Mouse (Mus musculus): ENCODE results near the gene Cst6.
"Not testable (repeated sequence)": the region's sequence is repeated elsewhere in the genome, so short reads cannot be mapped to it uniquely, and the experiment has no call there.

The Cst6 gene

DNA sequence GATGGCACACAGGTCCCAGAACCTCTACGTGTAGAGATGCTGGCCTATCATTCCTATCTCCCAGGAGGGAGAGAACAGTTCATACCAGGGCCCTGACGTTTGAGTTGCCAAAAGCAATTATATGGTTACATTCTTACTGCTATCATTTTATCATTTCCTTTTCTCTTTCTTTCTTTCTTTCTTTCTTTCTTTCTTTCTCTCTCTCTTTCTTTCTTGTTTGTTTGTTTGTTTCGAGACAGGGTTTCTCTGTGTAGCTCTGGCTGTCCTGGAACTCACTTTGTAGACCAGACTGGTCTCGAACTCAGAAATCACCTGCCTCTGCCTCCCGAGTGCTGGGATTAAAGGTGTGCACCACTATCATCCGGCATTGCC lies at the start of gene Cst6:
Gene Cst6, minus strand, starts transcription at position 73 of the 372 bp plus-strand sequence.
- not testable (repeated sequence) for DNase-seq (ENCODE audit: low spot score in 2 of 2)

DNA sequence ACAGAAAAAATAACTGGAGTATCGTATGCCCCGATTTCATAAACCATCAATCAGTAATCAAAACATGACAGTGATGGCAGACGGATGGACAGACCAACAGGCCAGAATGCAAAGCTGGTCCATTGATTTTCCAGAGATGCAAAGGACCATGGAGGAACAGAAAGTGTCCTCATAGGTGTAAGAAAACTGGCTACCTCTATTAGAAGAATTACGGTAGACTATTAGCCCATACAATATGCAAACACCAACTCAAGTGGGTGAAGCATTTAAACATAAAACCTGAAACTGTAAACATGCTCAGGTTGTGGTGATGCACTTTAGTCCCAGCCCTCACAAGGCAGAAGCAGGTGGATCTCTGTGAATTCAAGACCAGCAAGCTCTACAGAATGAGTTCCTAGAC lies 46.0 kb upstream of the Cst6 start:
- no peak for DNase-seq (ENCODE audit: low spot score in 2 of 2)

DNA sequence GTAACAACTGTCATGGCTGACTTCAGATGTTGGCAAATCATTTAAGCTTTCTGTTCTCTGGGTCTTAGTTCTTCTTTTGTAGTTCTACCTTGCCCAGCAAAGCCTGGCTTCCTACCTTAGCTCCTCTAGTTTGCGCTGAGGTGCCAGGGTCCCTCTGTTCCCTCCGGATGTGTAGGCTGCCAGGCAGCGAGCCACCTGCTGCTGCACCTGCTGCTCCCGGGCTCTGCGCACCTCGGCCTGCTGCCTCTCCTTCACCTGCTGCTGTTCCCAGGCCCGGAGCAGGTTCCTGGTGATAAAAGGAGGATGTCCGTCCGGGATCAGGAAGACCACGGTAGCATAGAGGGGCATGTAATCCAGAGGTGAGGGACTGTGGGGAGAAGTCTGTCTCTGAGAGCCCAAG lies 44.8 kb upstream of the Cst6 start:
- DNase-seq (ENCODE audit: low spot score in 2 of 2): no peak

DNA sequence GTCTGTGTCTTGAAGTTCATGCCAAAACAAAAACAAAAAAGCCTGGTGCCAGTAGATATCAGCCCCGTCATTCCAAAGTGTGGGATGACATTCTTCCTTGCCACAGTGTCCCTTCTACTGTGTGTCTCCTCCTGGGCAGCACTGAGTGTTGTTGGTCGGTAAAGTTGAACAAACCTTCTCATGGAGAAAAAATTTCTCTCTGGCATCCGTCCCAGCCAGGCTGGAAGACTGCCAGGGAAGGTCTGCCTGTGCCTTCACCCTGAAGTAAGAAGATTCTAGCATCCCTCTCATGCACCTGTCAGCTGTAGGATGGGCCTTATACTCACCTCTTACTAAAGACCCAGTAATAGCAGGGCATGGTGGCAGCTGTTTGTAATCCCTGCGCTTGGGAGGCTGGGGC lies 43.5 kb upstream of the Cst6 start:
- DNase-seq (ENCODE audit: low spot score in 2 of 2): no peak

DNA sequence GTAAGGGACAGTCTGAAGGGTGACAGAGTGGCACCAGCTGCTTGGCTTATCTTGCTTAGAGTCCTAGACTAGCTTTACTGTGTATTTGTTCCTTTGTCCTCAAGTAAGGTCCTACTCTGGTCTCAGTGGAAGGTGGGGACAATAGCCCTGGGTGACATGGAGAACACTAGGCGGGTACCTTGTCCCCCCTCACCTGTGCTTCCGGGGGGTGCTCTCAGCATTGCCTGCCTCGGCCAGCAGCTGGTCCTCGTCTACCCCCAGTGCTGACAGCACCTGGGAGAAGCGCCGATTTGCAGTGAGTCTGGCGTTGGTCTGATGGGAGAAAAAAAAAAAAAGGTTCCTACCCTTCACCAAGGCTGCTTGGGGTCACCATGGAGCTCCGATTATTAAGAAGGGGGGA lies 41.0 kb upstream of the Cst6 start:
- DNase-seq (ENCODE audit: low spot score in 2 of 2): no peak

DNA sequence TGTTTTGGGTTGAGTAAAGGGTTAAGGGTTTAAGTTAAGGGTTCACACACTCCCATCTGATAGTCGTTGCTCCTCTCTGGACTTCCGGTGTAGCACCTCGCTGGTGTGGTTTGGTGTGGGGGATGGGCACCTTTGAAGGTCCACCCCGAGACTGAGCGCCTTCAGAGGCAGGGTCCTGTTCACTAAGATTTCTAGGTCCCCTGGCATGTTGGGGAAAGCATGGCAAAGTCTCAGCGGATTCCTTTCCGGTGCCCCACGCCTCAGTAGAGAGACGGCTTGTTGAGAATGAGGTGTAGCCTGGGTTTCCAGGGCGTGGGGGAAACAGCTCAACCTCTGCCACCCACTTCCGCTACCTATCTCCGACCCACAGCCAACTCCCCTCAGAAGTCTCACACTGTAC lies 40.3 kb upstream of the Cst6 start:
- DNase-seq (ENCODE audit: low spot score in 2 of 2): peak; percentile 48 to 54

DNA sequence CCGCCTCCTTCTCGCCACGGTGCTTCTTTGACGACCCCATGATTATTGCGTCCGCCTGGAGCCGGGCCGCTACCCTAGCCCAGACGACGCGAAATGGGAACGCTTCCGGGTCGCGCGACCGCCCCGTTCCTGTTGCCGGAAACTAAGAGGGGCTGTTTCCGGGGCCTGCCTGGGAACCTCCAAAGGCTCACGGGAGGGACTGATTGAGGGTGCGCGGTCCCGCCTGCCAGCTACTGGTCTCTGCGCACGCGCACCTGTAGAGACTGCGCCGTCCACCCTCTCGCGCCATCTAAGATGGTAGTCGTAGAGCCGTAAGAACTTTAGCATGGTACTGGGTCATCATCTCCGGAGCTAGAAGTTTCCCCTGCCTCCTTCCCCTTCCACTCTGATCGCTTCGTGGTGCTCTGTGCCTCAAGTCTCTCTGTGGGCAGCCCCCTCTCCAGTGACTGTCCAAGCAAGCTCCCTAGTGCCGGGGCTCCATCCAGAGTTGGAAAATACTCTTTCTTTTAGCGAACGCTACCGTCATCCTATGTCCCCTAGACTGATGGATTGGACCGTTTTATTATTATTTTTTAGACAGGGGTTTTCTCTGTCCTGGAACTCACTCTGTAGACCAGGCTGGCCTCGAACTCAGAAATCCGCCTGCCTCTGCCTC lies 39.3 kb upstream of the Cst6 start, which contains the start of gene Sart1:
Gene Sart1, minus strand, starts transcription at position 116 of the 655 bp plus-strand sequence.
- peak; percentile 89 for DNase-seq (ENCODE audit: low spot score in 2 of 2)

DNA sequence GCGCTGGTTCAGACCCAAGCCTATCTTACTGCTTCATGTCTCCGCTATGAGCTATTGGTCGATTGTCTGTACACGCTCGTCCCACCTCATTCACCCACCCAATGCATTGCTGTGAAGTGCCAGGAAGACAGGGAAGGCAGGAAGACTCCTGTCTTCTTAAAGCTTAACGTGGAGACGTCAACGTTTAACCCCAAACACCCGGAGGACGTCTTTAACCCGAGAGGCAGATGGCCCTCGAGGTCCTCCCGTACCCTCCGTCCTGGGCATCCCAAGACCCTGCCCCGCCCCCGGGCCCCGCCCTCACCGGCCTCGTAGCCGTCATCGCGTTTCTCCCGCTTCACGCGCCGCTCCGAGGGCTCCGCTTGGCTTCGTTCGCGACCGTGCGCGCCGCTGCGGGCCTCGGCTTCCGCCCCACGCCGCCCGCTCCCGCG lies 38.7 kb upstream of the Cst6 start:
- DNase-seq (ENCODE audit: low spot score in 2 of 2): no peak

DNA sequence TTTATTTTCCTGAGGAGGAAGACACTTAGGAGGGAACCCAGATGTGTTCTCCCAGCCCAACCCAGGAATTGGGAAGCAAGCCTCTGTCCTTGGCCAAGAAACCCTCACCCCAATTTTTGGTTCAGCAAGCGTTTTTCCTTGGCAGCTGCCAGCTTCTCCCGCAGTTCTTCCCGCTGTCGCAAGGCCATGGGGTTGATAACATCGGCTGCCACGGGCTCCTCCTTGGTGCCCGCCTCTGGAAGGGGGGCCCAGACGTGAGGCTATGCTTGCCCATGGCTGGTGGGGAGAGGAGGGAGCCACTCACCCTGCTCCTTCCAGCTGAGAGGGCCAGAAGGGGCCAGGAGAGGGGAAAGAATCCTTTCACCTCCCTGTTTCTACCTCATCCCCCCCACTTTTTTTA lies 35.3 kb upstream of the Cst6 start:
- no peak for DNase-seq (ENCODE audit: low spot score in 2 of 2)

DNA sequence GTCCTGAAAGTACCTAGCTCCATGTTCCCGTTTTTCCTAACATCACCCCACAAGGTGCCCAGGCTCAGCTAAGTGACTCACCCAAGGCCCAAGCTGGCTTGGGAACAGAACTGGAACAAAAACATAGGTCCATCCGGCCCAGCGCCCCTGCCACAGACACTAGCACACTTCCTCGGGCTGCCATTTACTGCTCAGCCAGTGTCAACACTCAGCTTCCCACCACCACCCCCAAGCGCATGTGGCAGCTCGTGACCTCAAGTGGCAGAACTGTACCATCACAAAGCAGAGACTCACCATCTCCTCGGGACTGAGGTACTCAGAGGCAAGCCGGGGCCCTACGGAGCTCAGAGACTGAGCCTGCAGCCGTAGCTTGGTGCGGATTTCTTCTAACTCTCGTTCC lies 34.0 kb upstream of the Cst6 start:
- no peak for DNase-seq (ENCODE audit: low spot score in 2 of 2)

DNA sequence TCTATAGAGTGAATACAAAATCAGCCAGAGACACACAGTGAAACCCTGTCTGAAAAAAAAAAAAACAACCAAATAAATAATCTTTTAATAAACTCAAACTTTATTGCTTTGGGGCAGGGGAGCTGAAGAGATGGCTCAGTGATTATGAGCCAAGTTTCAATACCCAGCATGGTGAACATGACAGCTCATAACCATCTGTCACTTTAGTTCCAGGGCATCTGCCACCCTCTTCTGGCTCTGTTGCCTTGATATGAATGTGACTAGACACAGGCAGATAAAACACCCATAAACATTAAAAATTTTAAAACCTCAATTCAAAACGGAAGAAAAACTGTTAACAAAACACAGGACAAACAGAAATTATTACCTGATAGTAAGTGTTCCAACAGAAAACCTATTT lies 28.1 kb upstream of the Cst6 start:
- no peak for DNase-seq (ENCODE audit: low spot score in 2 of 2)

DNA sequence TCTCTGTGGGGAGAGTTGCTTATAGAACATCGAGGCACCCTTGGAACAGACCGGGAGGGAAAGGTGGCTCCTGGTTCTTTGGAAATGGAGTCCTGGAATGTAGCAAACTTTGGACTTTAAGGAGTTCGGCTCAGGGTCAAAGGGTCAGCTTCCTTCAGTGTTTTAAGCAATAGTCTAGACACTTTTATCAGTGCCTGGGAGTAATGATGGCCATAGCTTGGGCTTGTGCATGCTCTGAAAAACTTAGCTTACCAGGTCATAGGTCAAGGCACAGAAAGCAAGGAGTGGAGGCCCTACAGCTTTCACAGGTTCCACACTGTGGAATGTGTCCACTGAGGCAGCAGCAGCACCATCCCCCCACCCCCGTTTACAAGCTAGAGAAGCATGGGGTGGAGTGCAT lies 25.4 kb upstream of the Cst6 start:
- no peak for DNase-seq (ENCODE audit: low spot score in 2 of 2)

DNA sequence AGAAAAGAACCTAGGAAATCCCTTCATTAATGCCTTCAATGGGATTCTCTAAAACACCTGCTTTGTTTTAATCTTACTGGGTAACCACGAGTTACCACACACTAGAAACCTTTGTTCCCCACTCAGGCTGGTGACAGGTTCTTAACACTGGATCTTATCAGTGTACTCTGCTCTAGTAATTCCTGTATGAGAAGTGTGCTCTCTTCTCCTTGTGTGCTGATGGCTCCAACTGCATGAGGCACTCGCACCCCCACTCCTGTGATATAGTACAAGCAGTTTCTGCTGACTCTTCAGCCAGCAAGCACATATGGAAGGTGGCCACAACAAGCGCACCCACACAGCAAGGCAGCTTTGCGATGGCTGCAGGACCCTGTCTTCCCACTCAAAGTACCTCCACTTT lies 24.8 kb upstream of the Cst6 start:
- DNase-seq (ENCODE audit: low spot score in 2 of 2): no peak

DNA sequence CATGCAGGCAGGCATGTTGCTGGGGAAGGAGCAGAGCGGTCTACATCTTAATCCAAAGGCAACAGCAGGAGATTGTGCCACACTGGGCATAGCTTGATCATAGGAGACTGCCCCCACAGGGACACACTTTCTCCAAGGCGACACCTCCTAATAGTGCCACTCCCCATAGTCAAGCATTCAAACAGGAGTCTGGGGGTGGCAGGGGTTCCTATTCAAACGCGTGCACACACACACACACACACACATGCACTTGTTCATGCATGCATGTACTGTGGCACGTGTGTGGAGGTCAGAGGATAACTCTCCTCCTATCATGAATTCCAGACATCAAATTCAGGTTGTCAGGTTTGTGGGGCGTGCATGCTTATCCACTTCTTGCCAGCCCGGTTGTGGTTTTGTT lies 23.4 kb upstream of the Cst6 start:
- DNase-seq (ENCODE audit: low spot score in 2 of 2): no peak

DNA sequence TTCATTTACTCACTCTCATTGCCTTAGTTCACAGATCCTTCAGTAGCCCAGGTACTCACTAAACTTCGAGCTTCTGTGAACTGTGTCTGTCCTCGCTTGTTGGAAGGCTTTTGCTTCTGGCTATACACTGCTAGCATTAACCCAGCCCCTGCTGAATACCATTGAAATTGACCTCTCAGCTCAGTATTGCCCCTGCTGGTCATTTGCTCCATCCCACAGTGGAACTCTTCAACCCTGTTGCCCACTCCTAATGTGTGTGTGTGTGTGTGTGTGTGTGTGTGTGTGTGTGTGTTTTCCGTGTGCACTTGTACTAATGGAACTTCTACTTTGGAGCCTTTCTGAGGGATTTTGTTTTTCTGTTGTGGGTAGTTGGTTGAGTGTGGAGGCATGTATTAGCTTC lies 21.6 kb upstream of the Cst6 start:
- DNase-seq (ENCODE audit: low spot score in 2 of 2): no peak

DNA sequence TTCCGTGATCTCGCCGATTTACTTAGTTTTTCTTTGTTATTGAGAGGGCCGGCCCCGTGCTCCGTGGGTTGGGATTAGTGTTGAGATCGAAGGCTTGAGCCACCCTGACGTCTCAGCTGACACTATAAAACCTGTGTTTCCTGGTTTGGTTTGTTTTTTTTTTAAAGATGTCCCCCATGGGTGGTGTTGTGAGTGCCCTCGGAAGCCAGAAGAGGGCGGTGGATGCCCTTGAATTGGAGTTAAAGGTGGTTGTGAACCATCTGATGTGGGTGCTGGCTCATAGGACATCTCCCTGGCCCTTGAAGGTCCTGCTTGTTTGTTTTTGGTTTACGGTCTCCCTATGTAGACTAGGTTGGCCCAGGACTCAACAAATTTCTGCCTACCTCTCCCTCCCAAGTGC lies 18.1 kb upstream of the Cst6 start:
- DNase-seq (ENCODE audit: low spot score in 2 of 2): no peak

DNA sequence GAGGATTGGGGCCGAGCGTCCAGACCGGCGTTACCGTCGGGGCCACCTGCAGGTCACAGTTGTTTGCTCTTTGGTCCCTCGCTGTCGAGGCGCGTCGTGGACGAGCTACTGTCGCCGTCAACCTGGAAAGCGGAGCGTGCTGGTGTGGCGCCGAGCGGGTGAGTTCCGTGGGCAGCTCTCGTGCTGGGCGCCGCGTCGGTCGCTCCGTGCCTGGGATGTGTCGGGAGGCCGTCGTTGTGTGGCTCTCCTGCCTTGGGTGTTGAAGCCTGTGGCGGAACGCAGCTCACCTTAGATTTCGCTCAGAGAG lies 17.6 kb upstream of the Cst6 start, which contains the start of gene Banf1:
Gene Banf1, minus strand, starts transcription at position 116 of the 307 bp plus-strand sequence.
- DNase-seq (ENCODE audit: low spot score in 2 of 2): no peak

DNA sequence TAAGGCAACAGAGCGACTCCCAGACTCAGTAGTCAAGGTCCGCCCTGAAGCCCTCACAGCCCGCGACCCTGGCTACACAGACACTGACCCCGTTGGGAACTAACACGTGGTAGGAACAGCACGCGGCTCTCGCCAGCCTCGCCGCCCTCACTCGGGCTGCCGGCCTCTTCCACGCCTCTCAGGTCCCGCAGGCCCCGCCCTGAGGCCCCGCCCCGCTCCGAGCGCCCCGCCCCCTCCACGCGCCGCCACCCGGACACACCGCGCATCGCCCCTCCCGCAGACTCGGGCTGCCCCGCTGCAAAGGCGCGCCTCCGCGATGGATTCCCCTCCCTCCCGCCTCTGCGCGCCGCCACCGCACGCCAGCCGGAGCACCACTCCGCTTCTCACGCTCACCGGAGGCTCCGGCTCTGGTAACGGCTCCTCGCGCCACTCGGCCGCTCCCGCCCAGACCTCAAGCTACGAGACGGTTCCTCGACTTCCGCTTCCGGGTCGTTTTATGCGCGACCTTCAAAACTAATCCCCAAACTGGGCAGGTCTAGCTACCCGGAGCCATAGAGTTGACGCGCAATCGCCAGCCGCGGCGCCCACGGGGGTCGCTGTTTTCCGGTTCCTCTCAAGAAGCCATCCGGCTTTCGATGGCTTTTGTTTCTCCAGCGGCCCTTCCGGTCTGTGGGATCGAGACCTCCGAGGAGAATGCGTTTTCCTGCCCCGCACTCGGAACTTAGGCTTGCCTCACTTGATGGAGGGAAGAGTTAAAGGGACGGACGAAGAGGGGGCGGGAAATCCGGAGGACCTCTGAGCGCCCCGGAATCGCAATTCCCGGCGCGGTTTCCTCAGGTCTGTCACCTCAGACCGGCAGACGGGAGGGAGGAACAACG lies 17.0 kb upstream of the Cst6 start, which contains the start of gene Eif1ad:
Gene Eif1ad, plus strand, starts transcription at position 567 of the 878 bp plus-strand sequence.
- peak; percentile 82 to 90 for DNase-seq (ENCODE audit: low spot score in 2 of 2)

DNA sequence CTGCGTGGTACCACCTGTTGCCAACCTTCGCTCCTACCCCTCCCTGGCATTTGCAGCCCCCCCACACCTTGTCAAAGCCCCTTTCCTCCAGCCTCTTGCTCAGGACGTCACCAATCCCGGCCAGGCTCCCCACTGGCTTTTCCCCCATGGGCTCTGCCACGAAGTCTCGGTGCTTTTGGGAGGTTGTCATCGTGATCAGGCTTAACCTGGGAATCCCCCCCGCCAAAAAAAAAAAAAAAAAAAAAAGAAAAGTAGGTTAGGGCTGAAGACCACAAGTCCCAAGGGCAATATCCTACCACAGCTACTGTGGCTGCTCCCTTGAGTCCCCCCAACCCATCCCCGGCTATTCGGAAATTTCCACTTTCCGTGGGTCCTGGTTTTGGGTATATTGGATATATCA lies 16.4 kb upstream of the Cst6 start:
- no peak for DNase-seq (ENCODE audit: low spot score in 2 of 2)

DNA sequence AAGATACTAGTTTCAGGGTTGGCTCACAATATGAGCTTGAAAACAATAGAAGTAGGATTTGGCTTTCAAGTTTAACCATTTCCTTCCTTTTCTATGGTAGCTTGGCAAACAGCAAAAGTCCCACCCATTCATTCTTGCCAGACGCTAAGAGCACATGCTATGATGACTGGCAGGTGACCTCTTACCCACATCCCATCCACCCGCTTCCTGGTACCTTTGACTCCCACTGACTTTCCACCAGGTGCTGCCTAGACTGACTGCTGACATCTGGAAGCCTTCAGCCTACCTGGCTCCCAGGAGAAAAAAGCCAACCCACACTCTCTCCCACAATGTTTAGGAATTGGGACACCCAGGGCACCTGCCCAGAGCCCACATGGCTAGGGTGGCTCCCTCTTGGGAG lies 14.8 kb upstream of the Cst6 start:
- DNase-seq (ENCODE audit: low spot score in 2 of 2): no peak

DNA sequence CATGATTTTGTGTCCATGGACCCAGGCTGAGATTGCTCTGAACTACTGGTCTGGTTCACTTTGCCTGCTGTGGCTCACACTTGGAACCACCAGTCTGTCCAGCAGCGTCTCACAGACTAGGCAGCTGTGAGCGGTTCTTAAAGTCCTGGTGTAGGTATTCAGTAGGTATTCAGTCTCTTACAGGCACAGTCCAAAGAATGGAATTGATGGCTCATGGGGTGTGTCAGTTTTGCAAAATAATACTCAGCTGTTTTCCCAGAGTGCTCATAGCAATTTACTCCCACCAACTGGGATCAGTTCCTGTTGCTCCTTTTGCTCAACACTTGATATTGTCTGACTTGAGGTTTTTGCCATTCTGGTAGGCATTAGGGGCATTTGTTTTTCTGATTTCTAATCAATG lies 12.8 kb upstream of the Cst6 start:
- DNase-seq (ENCODE audit: low spot score in 2 of 2): no peak

DNA sequence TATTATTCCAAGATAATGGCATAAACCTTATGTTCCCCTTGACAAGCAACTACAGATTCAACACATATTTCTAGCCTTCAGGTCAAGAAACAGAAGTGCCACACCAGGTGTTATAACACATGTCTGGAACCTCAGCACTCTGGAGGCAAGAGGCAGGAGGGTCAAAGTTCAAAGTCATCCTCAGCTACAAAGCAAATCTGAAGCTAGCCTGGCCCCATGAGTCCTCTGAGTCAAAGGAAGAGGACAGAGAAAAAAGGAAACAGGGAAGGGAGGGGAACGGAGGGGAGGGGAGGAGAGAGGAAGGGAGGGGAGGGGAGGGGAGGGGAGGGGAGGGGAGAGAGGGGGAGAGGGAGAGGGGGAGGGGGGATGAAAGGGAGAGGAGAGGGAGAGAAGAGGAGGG lies 6.7 kb upstream of the Cst6 start:
- DNase-seq (ENCODE audit: low spot score in 2 of 2): no peak

DNA sequence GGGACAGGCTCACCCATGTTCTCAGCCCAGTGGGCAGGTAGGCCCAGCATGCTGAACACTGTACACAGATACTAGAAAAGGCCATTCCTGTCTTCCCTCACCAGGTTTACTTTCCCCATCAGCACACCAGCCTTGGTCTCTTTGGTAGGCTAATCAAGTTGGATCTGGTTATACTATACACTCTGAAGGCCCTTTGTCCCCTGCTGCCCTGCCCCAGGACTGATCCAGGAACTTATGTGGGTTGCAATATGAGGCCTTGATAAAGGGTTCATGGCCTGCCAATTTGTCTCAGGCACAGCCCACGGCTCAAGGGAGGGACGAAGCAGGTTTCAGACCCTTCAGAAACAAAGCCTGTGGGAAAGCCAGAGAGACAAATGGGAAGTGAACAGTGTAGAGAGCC lies 4.2 kb upstream of the Cst6 start:
- no peak for DNase-seq (ENCODE audit: low spot score in 2 of 2)

Data from spleen, postnatal 14 days (tissue).